Mouse (Mus musculus) embryonic stem cell, embryonic (primary cell): ENCODE measurements at regions not wholly inside any gene's neighbourhood (a gene's known extent, or its start where the extent isn't known, plus 50 kb on each side); places are given as distances from the start of the nearest gene placed in this dataset.

Experiments
- CTCF ChIA-PET, 4 experiments: fragments of 300-600 bp in 2 of 4; fragments of 350-600 bp in 2 of 4; sonication (Branson Sonifier 250); formaldehyde crosslinking; loops; one replicate each; lab custom pipeline; 2022; ENCODE audit warnings: inconsistent platforms in 2 of 4; lab: Charles Lee
- POLR2A ChIA-PET, 4 experiments: fragments of 300-600 bp in 2 of 4; fragments of 350-600 bp in 2 of 4; sonication (Branson Sonifier 250); formaldehyde crosslinking; loops; one replicate each; lab custom pipeline; 2022; ENCODE audit warnings: antibody characterized with exemption in 4 of 4, inconsistent platforms in 1 of 4; lab: Charles Lee

DNA sequence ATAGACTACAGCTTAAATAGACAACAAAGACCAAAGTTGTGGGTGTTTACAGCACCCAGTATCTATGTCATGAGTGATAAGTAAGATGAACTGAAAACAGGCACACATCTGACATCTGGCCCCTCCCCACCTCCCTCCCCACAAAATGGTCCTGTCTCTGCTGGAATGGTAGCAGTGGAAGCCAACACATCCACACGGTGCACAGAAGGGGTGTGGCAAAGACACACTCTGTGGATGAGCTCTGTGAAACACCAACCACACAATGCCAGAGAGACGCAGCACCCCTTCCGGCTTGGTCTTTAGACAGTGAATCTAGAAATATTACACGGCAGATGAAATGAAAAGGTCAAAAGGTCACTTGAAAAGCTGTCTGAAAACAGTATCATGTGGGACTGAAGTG is 85.6 kb downstream of the Fgf18 start:
- CTCF ChIA-PET = no interaction called here
- POLR2A ChIA-PET = no interaction called here

DNA sequence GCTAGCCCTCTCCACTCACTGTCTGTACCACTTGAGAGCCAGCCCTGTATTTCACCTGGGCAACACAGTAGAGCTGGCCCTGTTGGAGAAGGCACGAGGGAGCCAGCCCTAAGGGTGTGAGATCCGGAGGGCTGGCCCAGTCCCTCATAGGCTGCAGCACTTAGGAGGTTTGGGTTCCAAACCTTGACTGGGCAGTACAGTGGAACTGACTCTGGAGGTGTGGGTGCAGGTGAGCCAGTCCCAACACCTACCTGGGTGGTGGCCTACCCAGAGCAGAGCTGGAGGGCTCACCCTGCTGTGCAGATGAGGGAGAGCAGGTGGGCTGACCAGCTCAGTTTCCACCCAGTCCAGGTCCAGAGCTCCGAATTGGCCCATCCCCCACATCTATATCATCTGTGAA is 86.8 kb downstream of the Fgf18 start:
- ChIA-PET POLR2A (interaction anchor here in 2 of 4 experiments (0.6 to 1.1 kb wide), 2 partner anchors 91 to 468 kb away, joined by 4 read pairs; no protein-coding TSS in a partner anchor), CTCF (interaction anchor here (0.6 to 1.4 kb wide), 8 partner anchors 15 to 942 kb away, joined by 3 to 4 read pairs (median 3); no protein-coding TSS in a partner anchor)

DNA sequence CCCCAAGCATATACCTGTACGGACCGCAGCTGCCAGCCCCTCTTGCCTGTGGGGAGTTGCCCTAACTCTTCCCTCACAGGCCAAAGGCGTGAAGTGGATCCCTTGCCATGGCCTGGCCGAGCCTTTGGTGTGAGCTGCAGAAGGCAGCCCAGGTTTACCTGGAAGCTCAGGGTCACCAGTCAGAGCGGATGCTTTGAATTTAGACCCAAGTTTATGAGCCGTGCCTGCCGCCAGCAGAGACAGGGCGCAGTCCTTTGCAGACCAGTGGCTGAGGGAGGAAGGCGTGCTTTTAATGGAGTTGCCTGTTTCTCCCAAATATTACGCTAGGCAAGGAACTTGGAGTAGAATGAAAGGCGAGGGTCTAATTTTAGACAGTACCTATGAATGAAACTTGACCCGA is 97.0 kb downstream of the Fgf18 start:
- CTCF ChIA-PET = interaction anchor here in 1 of 4 experiments (1.4 kb wide), 1 partner anchor 21 kb away, joined by 4 read pairs; no protein-coding TSS in a partner anchor
- POLR2A ChIA-PET = interaction anchor here in 1 of 4 experiments (0.9 kb wide), 1 partner anchor 10 kb away, joined by 4 read pairs; no protein-coding TSS in a partner anchor

DNA sequence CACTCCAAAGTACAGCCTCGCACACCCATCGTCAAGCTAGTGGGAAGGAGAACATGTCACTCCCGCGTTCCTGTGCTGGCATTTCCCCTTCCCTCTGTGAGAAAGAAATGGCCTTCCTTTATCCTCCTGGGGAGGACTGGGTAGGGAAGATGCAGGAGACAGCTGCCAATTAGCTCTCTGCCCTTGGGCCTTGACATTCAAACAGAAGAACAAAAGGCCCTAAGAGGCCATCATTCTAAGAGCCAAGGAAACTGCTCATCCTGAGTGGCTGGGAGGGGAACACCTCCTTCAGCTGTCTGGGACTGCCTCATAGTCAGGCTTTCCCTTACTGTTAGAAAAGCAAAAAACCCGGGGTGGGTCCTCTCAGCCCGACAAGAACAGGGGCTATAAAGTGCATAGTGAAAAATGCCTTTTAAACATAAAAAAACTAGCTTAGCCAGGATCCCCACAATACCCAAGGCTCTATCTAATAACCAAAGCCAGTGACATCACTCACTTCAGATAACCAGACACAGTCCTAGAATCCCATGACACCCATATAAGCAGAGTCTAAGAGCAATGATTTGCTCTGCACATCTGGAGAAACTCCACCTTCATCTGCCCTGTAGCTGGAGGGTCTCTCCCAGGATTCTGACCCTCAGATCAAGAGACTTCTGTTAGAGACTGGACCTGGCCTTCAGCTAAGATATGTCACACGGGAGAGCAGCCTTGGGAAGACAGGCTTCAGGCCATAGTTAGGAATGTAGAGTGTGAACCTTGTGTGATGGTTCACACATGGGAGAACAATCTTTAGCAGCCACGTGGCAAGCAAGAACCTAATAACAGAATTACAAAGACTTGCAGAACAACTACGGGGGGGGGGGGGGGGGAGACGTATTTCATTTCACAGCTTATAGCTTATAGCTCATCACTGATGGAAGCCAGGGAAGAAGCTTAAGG is 107.1 kb downstream of the Fgf18 start:
- ChIA-PET POLR2A (interaction anchor here in 3 of 4 experiments (0.8 to 1.3 kb wide), 9 partner anchors 10 to 892 kb away, joined by 3 to 4 read pairs (median 4); no protein-coding TSS in a partner anchor), CTCF (interaction anchor here (0.5 to 2.3 kb wide), 12 partner anchors 11 to 1655 kb away, joined by 3 to 10 read pairs (median 4); no protein-coding TSS in a partner anchor)

DNA sequence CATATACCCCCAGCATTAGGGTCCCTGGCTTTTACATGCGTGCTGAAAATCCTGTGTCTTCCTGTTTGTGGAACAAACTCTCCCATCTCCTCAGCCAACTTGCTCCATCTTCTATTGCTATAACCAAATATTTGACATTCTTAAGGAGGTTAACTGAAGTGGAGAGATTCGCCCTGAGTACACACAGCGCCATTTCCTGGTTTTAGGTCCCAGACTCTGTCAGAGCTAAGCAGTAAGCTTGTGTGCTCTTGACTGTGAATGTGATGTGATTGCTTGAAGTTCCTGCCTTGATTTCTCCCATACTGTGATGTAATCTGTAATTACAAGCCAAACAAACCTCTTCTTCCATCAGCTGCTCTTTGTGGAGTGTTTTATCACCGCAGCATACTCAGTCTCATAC is 110.8 kb downstream of the Fgf18 start:
- POLR2A ChIA-PET = no interaction called here
- CTCF ChIA-PET = no interaction called here

DNA sequence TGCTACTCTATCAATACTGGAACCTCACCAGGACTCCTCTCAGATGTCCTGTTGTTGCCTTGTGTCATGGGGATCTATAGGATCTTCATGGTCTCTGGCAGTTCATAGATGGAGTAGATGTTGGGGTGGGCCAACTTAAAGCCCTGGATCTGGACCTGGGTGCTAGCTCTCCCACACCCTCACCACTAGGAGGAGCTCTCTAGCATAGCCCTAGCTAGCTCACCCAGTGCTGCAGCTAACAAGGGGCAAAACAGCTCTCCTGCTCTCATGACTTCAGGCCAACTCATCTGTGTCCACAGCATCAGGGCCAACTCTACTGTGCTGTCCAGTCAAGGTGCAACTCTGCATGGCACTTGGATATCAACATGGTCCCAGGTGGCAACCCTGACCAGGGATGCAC is 118.3 kb downstream of the Fgf18 start:
- ChIA-PET POLR2A (interaction anchor here in 1 of 4 experiments (1.1 kb wide), 1 partner anchor 120 kb away, joined by 3 read pairs; no protein-coding TSS in a partner anchor), CTCF (interaction anchor here (0.6 to 1.4 kb wide), 17 partner anchors 9 to 137 kb away, joined by 3 to 10 read pairs (median 3); no protein-coding TSS in a partner anchor)

DNA sequence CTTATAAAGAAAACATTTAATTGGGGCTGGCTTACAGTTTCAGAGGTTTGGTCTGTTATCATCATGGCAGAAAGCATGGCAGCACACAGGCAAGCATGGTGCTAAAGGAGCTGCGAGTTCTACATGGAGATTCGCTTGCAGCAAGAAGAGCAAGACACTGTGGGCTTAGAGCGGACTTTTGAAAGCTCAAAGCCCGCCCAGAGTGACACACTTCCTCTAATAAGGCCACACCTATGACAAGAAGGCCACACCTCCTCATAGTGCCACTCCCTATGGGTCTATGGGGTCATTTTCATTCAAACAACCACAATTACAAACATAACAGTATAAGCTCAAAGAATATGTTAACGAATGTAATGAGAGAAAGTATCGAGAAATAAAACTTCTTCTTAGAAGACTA is 120.1 kb downstream of the Fgf18 start:
- ChIA-PET POLR2A (interaction anchor here in 2 of 4 experiments (0.6 to 1.8 kb wide), 10 partner anchors 13 to 392 kb away, joined by 3 to 4 read pairs (median 3); no protein-coding TSS in a partner anchor), CTCF (interaction anchor here in 3 of 4 experiments (0.5 to 1.3 kb wide), 9 partner anchors 13 to 186 kb away, joined by 3 to 4 read pairs (median 3); no protein-coding TSS in a partner anchor)

DNA sequence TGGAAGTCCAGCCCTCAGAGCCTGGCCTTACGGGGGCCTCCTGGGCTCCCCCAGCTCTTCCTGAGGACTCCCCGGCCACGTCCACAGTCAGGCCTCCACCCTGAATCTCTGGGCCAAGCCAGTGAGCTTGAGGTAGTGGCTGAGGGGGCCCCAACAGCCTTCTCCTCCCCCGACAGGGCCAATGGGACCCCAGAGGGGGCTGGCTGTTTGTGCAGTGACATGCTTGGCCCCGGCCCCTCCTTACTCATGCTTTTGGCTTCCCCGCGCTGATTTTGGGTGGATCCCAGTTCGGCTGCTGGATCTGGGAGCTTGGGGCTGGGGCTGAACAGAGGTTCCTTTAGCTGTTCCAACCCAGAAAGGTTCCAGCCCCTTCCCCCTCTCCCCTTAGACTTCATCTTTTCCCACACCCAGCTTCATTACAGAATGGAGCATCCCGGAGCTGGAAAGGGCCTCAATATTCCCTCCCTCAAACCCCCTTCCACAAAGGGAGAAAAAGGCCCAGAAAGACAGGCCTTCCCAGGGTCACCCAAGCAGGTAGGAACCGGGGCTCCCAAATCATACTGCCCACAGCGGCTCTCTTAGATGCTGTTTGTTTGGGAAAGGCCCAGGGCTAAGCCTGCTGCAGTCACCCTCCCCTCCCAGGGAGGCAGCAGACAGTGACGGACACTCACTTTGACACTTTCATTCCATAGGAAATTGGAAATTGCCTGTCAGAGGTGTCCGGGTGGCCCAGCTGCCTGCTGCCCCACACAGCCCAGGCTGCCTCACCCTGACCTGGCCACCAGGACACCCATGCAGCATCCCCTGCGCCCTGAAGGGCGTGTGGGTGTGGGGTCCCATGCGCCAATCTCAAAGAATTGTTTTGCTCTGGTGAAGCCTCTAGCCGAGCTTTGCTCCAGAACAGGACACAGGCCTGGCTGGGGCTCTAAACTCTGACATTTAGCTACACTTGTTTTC is 133.7 kb downstream of the Fgf18 start:
- ChIA-PET POLR2A (interaction anchor here in 1 of 4 experiments (0.9 kb wide), 1 partner anchor 95 kb away, joined by 3 read pairs; no protein-coding TSS in a partner anchor), CTCF (interaction anchor here in 3 of 4 experiments (0.6 to 1.4 kb wide), 4 partner anchors 15 to 203 kb away, joined by 3 to 6 read pairs (median 3); no protein-coding TSS in a partner anchor)

DNA sequence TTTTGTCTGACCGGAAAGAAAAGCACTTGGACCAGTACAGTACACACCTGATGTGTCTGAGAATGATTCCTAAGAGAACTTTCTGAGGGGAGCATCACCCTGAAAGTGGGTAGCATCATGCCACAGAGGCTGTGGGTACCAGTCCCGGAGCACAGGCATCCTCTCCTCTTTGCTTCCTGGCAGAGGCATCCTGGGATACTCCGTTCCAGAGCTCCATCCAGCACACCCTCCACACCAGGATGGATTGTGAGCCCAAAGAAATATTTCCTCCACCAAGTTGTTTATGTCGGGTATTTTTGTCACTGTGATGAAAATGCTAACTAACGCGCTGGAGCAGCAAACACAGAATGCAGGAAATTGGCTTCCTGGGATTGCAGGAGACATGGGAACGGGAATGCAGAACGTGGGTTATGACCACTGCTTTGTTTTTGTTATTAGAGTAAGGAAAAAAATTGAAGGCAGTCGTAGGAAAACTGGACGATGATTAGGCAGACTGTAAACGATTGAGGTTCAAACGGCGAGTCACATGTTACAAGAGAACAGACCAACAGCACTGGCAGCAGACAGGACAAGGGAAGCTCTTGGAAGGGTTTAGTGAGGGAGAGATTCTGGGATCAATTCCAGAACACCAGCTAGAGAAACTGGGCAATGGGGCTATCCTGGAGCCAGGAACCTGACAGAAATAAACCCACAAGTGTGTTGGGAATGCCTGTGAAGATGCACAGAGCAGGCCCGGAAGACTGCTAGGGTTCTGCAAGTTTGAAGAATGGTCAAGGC is 134.6 kb downstream of the Fgf18 start:
- ChIA-PET CTCF (interaction anchor here in 1 of 4 experiments (0.6 kb wide), 2 partner anchors 83 to 202 kb away, joined by 3 to 6 read pairs; no protein-coding TSS in a partner anchor), POLR2A (interaction anchor here in 1 of 4 experiments (0.6 to 0.9 kb wide), 2 partner anchors 58 to 94 kb away, joined by 3 read pairs; no protein-coding TSS in a partner anchor)

DNA sequence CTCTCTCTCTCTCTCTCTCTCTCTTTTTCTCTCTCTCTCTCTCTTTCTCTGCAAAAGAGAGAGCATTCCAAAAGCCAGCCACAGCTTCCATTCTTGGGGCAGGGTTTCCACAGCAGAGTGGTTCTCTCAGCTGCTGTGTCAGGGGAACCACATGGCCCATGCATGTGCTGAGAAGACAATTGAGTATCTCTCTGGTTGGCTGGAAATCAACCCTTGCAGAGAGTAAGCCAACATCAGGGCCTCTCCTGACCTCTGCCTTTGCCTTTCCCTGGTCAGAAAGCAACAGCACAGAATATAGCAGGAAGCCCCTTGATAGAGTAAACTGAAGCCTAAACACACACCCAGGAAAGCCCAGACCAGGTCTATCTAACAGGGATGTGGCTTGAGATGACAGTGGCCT is 138.6 kb downstream of the Fgf18 start:
- ChIA-PET POLR2A (no interaction called here), CTCF (interaction anchor here in 1 of 4 experiments (0.6 kb wide), 1 partner anchor 982 kb away, joined by 3 read pairs; no protein-coding TSS in a partner anchor)

DNA sequence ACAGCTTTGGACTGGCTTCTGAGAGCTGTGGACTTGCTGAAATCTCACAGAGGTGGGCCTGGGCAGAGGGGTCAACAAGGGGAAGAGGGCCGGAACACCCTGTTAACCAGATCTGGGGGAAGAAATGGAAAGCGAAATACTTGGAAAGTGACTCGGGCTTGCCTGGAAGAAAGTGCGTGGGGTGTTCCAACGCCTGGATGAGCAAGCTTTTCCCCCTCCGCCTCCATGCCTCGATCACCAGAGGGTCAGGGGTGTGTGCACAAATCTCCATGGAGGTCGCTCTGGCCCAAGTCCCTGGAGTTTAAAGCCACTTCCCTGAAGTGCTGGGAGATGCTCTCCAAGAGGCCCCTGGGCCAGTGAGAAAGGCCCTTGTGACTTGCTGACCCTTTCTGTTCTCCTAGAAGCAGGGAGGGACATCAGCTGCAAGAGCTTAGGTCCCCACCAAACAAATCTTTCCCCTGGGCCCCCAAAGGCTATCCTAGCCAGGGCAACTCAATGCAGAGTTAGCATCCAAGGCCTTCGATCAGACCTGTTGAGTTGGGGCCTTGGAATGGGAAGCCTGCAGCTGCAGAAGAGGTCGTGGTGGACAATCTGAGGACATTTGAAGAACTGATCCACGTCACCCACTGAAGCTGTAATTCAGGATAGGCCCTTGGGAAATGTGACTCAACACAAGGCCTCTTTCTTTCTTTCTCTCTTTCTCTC is 139.2 kb downstream of the Fgf18 start:
- CTCF ChIA-PET = interaction anchor here in 1 of 4 experiments (0.6 kb wide), 1 partner anchor 982 kb away, joined by 3 read pairs; no protein-coding TSS in a partner anchor
- POLR2A ChIA-PET = no interaction called here

DNA sequence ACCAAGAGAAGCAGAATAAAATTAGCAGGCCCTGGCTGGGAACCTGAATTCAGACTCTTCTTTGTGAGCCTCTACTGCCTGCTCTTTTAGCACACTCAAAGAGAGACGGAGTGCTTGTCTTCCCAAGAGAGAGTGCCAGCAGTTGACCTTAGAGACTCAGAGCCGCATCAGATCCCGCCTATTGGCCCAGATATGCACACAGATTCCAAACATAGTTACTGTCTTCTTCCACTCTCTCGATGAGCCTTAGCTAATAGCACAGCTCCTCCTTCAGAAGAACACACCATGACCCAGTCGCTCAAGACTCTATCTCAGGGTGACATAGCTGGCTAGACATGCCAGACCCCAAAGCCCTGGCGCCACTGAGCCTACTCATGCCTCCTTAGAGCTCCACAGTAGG is 139.8 kb downstream of the Fgf18 start:
- ChIA-PET POLR2A (no interaction called here), CTCF (interaction anchor here in 1 of 4 experiments (1.1 kb wide), 1 partner anchor 46 kb away, joined by 3 read pairs; no protein-coding TSS in a partner anchor)

DNA sequence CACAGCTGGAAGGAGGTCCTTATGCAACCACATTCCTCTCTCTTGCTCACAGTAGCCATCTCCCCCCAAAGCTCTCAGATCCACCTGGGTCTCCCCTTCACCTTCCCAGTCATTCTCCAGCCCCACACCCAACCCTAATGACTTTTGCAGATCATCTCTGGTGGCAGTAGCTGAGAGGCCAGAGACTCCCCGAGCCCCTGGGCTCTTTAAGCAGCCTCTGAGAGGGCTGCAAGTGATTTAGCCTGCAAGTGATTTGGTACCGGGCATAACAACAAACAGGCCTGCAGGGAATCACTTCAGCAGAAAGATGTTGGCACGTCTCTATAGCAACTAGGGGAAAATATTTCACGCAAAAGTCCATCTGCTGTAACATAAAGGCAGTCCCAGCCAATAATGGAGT is 142.0 kb downstream of the Fgf18 start:
- POLR2A ChIA-PET = interaction anchor here in 1 of 4 experiments (1.0 kb wide), 1 partner anchor 12 kb away, joined by 4 read pairs; no protein-coding TSS in a partner anchor
- CTCF ChIA-PET = interaction anchor here in 2 of 4 experiments (0.6 kb wide), 2 partner anchors 23 to 43 kb away, joined by 3 to 4 read pairs; no protein-coding TSS in a partner anchor

DNA sequence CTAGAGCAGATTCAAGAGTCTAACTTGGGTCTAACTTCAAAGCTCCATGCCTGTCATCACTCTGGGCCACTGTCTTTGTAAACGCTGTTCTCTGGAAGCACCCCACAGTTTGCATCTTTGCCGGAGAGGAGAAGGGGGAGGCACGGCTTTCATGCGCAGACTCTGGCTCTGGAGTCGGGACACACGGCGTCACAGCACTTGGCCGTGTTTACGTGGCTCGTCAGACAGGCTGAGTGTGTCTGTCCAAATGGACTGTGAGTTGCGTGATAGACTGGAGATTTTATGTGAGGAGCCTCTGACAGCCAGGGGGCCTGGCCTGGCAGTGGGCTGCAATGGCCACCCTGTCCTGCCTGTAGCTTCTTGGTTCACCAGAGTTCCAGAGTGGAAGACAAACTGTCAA is 142.6 kb downstream of the Fgf18 start:
- ChIA-PET CTCF (no interaction called here), POLR2A (interaction anchor here in 1 of 4 experiments (1.1 kb wide), 1 partner anchor 31 kb away, joined by 3 read pairs; no protein-coding TSS in a partner anchor)

DNA sequence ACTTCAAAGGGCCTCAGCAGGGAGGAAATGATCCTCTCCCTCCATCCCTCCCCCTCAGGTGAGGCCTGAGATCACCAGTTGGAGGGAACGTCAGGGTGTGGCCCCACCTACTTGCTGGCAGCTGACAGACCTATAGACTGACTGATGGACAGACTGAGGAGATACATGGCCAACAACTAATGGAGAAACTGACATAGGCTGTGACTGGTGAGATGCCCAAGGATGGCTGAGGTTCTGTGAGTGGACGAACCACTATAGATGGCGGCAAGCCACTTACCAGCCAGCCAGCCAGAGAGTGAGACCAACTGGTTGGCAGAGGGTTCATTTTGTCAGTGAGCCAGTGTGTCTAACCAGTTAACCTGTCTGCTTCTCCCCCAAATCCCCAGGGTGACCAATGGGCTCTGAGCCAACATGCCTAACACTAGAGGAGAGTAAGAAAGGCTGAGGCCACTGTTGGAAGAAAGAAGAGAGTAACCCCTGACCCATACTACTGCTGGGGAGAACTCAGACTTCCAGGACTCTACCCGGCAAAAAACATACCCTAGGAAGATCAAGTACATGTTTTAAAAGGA is 147.4 kb downstream of the Fgf18 start:
- ChIA-PET CTCF (interaction anchor here in 1 of 4 experiments (0.7 kb wide), 1 partner anchor 98 kb away, joined by 3 read pairs; no protein-coding TSS in a partner anchor), POLR2A (no interaction called here)
